Mouse (Mus musculus) midbrain, embryonic 11.5 days (tissue): ENCODE measurements around the gene Rheb. TPM values are rescaled to one million over a fixed set of nuclear protein-coding genes. Genes with fewer than 3 reads are reported as not detected.

ENCODE experiments used
- ATAC-seq: fragments of 200-750 bp; cut with Nextera tagmentation; 2 replicates; pipeline ENCODE4 v1.8.0; 2017; ENCODE audit warnings: moderate TSS enrichment, moderate library complexity; ENCODE audit not compliant: low FRiP score
- DNase-seq: peaks from one replicate; pipeline ENCODE4 v3.0.0; 2015; ENCODE audit warnings: low spot score; ENCODE audit errors: missing footprints
- H3K27ac ChIP-seq: fragments of 300-500 bp; sonication (generic); 2 replicates; pipeline ENCODE4 v1.5.1; 2014; ENCODE audit warnings: low read depth, low read length
- H3K27me3 ChIP-seq: fragments of 300-500 bp; sonication (generic); 2 replicates; pipeline ENCODE4 v1.6.1; 2014; ENCODE audit warnings: mild to moderate bottlenecking, low read length, moderate library complexity, mixed read lengths; ENCODE audit not compliant: control insufficient read depth, insufficient read depth
- H3K36me3 ChIP-seq: fragments of 300-500 bp; sonication (generic); 2 replicates; pipeline ENCODE4 v1.6.1; 2014; ENCODE audit warnings: mild to moderate bottlenecking, low read length, moderate library complexity, mixed read lengths; ENCODE audit not compliant: control insufficient read depth, insufficient read depth
- H3K4me1 ChIP-seq: fragments of 300-500 bp; sonication (generic); 2 replicates; pipeline ENCODE4 v1.6.1; 2014; ENCODE audit warnings: low read length; ENCODE audit not compliant: control insufficient read depth, insufficient read depth
- H3K4me2 ChIP-seq: fragments of 300-500 bp; sonication (generic); 2 replicates; pipeline ENCODE4 v1.6.1; 2014; ENCODE audit warnings: mild to moderate bottlenecking, moderate library complexity
- H3K4me3 ChIP-seq: fragments of 300-500 bp; sonication (generic); 2 replicates; pipeline ENCODE4 v1.5.1; 2014; ENCODE audit warnings: low read depth, low read length
- H3K9ac ChIP-seq: fragments of 300-500 bp; sonication (generic); 2 replicates; pipeline ENCODE4 v1.6.1; 2014; ENCODE audit warnings: low read length
- H3K9me3 ChIP-seq: fragments of 300-500 bp; sonication (generic); 2 replicates; pipeline ENCODE4 v1.6.1; 2016; ENCODE audit warnings: low read length; ENCODE audit not compliant: control insufficient read depth
- WGBS: fragments of 180-500 bp; shearing (Covaris S2); extraction: QIAGEN DNeasy Blood & Tissue Kit; methylation state at CpG from one replicate; pipeline ENCODE4 v1.1.7; 2014; 5-methylcytosine and 5-hydroxymethylcytosine counted together
- polyA plus RNA-seq: library from polyadenylated mRNA; unstranded; fragments of >200 nt; fragmentation: Nextera tagmentation; extraction: Ambion mirVana; gene quantifications from 2 replicates; pipeline ENCODE4 v1.2.1, GENCODE M21; 2014

Gene Rheb
- polyA plus RNA-seq, 1 experiment from 2014 or later = 207 TPM

- no peak overlapping the region for H3K4me3 ChIP-seq
- no peak for ATAC-seq
- H3K4me2 ChIP-seq = no peak overlapping the region
- H3K4me1 ChIP-seq = peaks cover 3% of the 10 kb centered on the region
- no peaks in the 10 kb centered on the region for H3K36me3 ChIP-seq
- no peak overlapping the region for H3K27ac ChIP-seq
- H3K9ac ChIP-seq = no peak overlapping the region
- no peaks in the 10 kb centered on the region for H3K9me3 ChIP-seq
- WGBS = 55% methylated on average over 3 of the region's 3 CpGs
- DNase-seq = no peak
- no peaks in the 10 kb centered on the region for H3K27me3 ChIP-seq
Measured at GRCm38 (mm10) chr5:24756931-24757330, 85.5 kb downstream of the Rheb start.

Other genes starting within 250 kb of the Rheb start
- gene Smarcd3, start 218.2 kb downstream of the Rheb start, polyA plus RNA-seq = 56.8 and 60.2 TPM in 2 replicates
- gene Nub1, start 157.1 kb downstream of the Rheb start, polyA plus RNA-seq = 36.8 and 38.8 TPM in 2 replicates
- 8.7 and 10.3 TPM in 2 replicates for gene Wdr86, start 111.9 kb downstream of the Rheb start, polyA plus RNA-seq
- 0.68 and 1.2 TPM in 2 replicates for gene Crygn, start 84.6 kb downstream of the Rheb start, polyA plus RNA-seq